Mouse (Mus musculus): ENCODE measurements around the gene Hmcn1.
A peak's percentile ranks its signal among the peaks of the same experiment; 100 is the strongest.

Gene Hmcn1

DNA sequence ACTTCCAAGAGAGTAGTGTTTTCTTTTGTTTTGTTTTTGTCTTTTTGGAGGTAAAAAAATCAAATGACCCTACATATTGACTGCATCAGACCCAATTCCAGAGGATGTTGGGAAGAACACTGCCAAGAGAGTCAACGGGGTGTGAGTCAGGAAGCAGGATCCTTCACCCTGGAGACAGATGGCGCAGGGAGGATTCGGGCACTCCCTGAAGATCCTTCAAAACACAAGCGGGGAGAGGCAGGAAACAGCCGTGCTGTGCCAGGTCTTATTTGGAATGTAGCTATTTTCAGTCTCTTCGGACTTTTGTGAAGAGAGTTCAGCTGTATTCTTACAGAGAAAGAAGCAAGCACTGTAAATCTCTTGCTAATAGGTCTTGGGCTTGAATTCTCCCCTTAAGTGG, 120.0 kb downstream of the Hmcn1 start:
- DNase-seq = peak; percentile 80 to 87

DNA sequence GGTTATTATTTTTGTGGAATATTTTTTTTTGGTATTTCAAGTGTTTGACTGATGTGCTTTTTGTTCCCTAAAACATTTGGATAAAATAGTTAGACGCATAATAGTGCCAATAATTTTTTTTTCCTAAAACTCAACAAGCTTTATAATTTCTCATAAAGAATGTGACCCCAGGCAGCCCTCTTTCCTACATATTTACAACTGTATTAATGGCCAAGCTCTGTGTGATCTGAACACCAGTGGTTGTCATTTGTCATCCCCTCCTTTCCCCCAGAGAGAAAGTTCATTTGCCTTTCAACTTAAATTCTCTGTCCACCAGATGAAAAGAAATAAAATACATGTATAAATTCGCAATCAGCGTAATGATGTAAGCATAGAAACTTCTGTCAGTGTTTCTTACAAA, 121.1 kb downstream of the Hmcn1 start:
- DNase-seq = no peak

GRCm38 (mm10) chr1:150869189-150869588, 124.0 kb downstream of the Hmcn1 start:
- DNase-seq = peak in 1 of 2 experiments; percentile 9

- no peak for DNase-seq
Measured at GRCm38 (mm10) chr1:150866615-150867014, 126.6 kb downstream of the Hmcn1 start.

GRCm38 (mm10) chr1:150857779-150858178, 135.5 kb downstream of the Hmcn1 start:
- peak; percentile 30 to 57 for DNase-seq

DNA sequence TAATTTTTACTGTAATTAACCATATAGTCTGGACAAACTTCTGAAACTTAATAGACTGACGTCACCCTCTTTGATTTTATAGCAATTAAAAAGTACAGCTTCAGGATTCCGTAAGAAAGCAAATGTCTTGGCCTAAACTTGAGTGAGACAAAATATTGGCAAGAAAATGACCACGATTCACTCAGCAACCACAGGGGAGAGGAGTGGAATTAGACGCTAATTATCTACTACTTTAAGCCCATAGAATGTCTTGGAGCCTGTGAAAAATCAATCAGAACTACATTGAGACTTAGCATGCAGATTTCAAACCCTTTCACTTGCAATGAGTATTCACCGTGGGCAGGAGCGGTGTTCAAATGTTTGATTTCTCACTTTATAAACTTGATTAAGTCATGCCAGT, 159.8 kb downstream of the Hmcn1 start:
- no peak for DNase-seq

DNA sequence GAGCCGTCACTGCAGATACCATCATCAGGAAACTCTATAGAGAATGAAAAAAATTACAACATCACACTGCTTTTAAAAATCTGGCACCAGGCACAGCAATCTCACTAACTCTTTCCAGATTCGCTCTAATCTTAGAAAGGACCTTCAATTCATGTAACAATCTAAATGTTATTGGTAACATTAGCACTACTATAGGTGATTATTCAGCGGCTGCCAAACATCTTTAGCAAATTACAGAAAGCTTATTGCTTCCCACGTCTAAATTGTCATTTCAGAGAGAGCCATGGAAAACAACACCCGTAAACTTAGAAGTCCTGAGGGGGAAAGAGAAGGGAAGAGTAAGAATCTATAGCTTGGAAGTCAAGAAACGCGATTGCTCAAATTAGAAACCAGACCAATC, 163.4 kb downstream of the Hmcn1 start:
- DNase-seq = no peak

GRCm38 (mm10) chr1:150827169-150827568, 166.1 kb downstream of the Hmcn1 start:
- DNase-seq = no peak

DNA sequence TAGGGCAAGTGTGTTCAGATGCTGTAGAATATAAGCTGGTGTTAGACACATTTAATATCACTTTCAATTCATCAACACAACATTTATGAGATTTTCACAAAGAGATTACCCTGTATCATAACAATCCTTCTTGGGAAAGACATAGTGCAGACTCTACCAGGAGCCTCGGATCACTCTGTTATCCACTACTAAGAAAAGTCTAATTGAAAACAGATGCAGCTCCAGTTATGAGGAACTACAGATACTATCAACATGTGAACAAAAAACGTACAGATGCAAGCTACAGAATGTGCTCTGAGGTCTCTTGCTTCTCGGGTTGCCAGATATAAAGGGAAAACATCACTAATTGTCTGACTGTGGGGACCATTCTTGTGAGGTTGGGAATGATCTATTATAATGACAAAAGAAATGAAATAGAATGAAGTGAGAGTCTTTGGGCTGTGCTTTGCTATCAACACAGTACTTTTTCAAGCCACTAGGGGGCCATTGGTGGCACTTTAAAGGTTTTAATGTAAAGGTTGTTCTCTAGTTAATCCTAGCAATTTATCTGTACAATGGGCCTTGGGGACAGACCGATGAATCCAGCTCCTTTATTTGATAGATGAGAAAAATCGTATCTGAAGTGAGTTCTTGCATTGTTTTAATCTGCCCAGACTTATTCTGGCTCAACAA, 168.8 kb downstream of the Hmcn1 start:
- DNase-seq = no peak

DNA sequence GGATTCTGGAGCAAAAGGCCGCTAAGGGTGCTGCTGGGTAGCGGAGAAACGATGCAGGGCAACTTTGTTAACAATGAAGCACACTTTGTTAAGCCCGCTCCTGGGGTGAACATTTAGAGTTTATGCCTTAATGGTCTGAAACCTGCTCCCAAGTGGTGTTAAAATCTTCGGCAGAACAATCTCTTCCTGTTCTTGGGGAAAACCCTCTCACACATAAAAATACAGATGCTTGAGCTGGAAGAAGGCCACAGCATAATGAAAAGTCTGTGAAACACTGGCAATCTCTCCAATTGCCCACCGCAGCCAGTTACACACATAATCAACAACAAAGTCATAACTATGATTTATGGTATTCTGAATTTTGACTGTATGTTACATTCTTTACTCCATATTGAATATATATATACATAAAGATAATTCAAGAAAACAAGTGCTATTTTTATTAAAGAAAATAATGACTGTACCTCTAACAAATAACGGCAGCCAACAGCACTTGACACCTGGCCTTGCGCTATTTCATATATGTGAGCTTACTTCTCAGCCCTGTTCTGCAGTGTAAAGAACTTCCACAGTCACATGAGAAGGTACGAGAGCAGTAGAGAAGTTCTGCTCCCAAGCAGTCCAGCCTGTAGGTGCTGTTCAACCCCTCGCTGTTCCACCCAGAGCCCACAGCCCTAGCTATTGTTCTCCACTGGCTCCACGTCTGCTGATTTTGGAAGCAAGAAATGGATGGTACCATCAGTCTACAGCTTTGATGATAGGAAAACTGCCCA, 177.0 kb downstream of the Hmcn1 start:
- no peak for DNase-seq

- no peak for DNase-seq
Measured at GRCm38 (mm10) chr1:150814917-150815316, 178.3 kb downstream of the Hmcn1 start.

DNA sequence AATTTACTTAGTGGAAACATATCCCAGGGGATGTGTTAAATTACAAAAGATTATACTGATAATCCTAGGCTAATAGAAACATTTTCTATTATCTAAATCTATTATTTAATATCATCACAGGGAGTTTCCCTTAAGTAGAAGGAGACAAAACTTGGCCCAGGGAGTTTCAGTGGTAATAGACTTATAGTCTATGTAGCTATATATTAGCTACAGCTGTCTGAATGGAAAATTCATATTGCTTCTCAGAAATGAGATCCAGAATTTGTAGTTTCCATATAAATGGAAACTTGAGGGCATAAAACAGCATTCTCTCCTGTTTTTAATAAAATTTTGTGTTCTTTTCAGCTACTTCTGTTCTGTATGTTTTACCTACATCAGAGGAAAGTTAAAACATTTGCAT, 179.9 kb downstream of the Hmcn1 start:
- no peak for DNase-seq

DNA sequence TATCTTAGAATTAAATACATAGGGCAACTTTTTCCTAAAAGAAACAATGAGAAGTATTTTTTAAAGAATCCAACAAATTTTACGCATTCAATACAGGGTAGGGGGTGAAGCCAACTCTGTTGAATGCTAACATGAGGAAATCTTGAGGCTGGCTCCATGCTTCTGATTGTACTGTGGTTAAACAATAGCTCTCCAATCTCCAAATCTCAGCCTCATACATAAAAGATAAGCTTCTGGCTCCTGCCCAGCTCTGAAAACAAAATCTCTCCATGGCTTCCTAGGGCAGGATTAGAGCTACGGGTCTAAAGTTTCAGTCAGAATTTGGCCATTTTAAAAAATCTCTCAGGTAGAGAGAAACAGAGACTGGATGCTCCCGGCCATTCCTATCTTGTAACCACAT, 186.4 kb downstream of the Hmcn1 start:
- DNase-seq = no peak

GRCm38 (mm10) chr1:150805466-150805865, 187.8 kb downstream of the Hmcn1 start:
- no peak for DNase-seq

- no peak for DNase-seq
Measured at GRCm38 (mm10) chr1:150804235-150805099, 188.8 kb downstream of the Hmcn1 start.

DNA sequence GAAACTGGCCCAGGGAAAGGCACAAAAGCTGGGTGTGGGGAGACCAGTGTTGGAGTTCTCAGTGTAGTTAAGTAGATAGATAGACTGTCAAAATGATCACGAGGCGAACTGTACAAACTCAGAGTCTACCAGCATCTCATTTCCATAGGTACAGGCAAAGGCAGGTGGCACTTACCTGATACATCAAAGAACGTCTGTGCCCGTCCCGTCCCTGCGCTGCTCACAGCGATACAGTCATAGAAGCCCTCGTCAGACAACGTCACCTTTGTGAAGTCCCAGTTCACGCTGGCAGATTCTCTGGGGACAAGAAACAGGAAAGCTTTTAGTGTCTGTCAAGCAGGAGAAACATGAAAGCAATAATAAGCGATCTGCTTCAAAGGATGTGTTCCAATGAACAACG, 190.6 kb downstream of the Hmcn1 start:
- no peak for DNase-seq

GRCm38 (mm10) chr1:150800611-150801263, 192.5 kb downstream of the Hmcn1 start:
- no peak for DNase-seq

DNA sequence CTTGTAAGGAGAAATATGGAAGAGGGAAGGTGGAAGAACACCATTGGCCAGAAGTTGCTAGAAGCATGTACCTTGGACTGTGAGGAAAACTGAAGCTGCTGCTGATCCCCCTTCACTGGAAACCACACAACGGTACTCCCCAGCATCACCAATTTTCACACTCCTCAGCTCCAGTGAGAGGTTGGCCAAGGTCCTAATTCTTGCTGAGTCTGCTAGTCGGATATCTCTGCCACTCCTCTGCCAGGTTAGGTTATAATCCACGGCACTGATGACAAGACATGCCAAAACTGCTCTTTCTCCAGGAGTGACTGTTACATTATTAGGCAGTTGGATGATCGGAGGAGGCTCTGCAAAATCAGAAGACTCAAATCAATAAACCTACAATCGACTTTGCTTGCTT, 194.6 kb downstream of the Hmcn1 start:
- DNase-seq = peak; percentile 14 to 37

- no peak for DNase-seq
Measured at GRCm38 (mm10) chr1:150786746-150787145, 206.5 kb downstream of the Hmcn1 start.

GRCm38 (mm10) chr1:150783070-150783842, 210.0 kb downstream of the Hmcn1 start:
- DNase-seq = no peak

- peak in 1 of 2 experiments; percentile 45 for DNase-seq
Measured at GRCm38 (mm10) chr1:150779902-150780301, 213.3 kb downstream of the Hmcn1 start.

GRCm38 (mm10) chr1:150776741-150777140, 216.5 kb downstream of the Hmcn1 start:
- no peak for DNase-seq

Measured in cerebellum, postnatal 25 days (tissue).